In the genomic region with DNA sequence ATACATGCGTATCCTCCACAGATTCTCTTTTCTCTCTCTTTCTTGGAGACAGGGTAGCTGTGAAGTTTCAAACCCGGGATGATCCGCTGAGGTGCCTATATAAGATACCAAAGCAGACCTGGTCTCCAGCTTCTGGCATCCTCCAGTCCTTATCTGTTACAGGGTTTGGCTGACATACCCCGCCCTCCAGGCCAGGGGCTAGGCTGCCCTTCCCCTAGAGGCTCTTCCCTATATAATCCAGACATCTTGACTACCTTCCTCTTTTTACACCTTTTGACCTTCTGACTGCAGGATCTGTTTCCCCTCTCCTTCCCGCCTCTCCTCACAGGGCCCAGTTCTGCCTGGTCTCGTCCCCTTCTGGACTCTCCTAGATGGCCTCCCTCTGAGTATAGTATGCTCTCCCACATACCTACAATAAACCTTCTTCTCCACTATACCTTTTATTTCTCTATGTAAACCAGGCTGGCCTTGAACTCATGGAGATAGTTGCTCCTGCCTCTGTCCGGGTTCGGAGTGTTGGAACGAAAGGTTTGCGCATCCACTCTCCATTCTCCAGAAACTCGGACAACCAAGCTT, we compare ENCODE assay signal across 8 mouse cellular contexts. TPM values are rescaled to one million over a fixed set of nuclear protein-coding genes. Genes with fewer than 3 reads are reported as not detected.
DNase-seq lines count a peak whose midpoint lies in the region; ATAC-seq and TF ChIP-seq lines count a peak whose summit lies in the region.

No protein-coding gene starts in this region.

- TF ChIP-seq RAD21 in CH12.LX (IDR thresholded peaks at IDR 0.05; ENCODE audit: low read depth, low read length): no peak

- H3K27ac ChIP-seq in CH12.LX (ENCODE audit: insufficient read depth, low read depth): no peak overlapping the region
- peak overlapping the region; percentile 88 for H3K27ac ChIP-seq in forebrain, embryonic 15.5 days (replicated peaks)
- peak overlapping the region; percentile 95 for H3K27ac ChIP-seq in liver, embryonic 13.5 days

- in situ Hi-C loops in CH12.LX (cut with MboI; ENCODE audit: low pct_ligation_motif_present, low pct_unique_long_range_greater_than_20kb, low sequenced_read_pairs): no loop called here

- no peak for TF ChIP-seq CTCF in CH12.LX (conservative IDR thresholded peaks at IDR 0.05 in 1 of 2, IDR thresholded peaks at IDR 0.05 in 1 of 2; ENCODE audit: low read depth in 2 of 2, low read length in 2 of 2)

- H3K4me1 ChIP-seq in CH12.LX (ENCODE audit: control insufficient read depth in 1 of 2, insufficient read depth in 2 of 2): peaks cover 4 to 36% of the 10 kb centered on the region in 2 experiments; a peak in 3 of 4 replicates
- peaks cover 34% of the 10 kb centered on the region for H3K4me1 ChIP-seq in forebrain, embryonic 15.5 days
- H3K4me1 ChIP-seq in liver, embryonic 13.5 days (replicated peaks): peaks cover 53% of the 10 kb centered on the region

- dilution Hi-C loops in CH12.LX (cut with MboI; ENCODE audit: extremely low pct_ligation_motif_present, extremely low pct_unique_long_range_greater_than_20kb, low sequenced_read_pairs): no loop called here

- WGBS in forebrain, embryonic 15.5 days: 24% methylated on average over 11 of the region's 11 CpGs
- WGBS in liver, embryonic 13.5 days (ENCODE audit: insufficient replicate concordance): 9% methylated on average over 11 of the region's 11 CpGs

- H3K9me3 ChIP-seq in CH12.LX (replicated peaks; ENCODE audit: low read length): no peaks in the 10 kb centered on the region
- no peaks in the 10 kb centered on the region for H3K9me3 ChIP-seq in forebrain, embryonic 15.5 days
- H3K9me3 ChIP-seq in liver, embryonic 13.5 days (replicated peaks): no peaks in the 10 kb centered on the region

- no peak for TF ChIP-seq POLR2A in CH12.LX (IDR thresholded peaks at IDR 0.05; ENCODE audit: low read depth, low read length)

- H3K27me3 ChIP-seq in CH12.LX (replicated peaks): no peaks in the 10 kb centered on the region
- no peaks in the 10 kb centered on the region for H3K27me3 ChIP-seq in forebrain, embryonic 15.5 days
- no peaks in the 10 kb centered on the region for H3K27me3 ChIP-seq in liver, embryonic 13.5 days

- H3K9ac ChIP-seq in CH12.LX (ENCODE audit: insufficient read depth, low read depth): peak overlapping the region; percentile 68
- peak overlapping the region; percentile 94 for H3K9ac ChIP-seq in forebrain, embryonic 15.5 days (replicated peaks)
- H3K9ac ChIP-seq in liver, embryonic 13.5 days: peak overlapping the region; percentile 99

- no peak for TF ChIP-seq EP300 in CH12.LX (IDR thresholded peaks at IDR 0.05; ENCODE audit: low read length)

- H3K79me2 ChIP-seq in CH12.LX (replicated peaks; ENCODE audit: control insufficient read depth, extremely low read depth, insufficient read depth, poor library complexity, severe bottlenecking): peaks cover 42% of the 10 kb centered on the region

- peak; percentile 71 for ATAC-seq in forebrain, embryonic 15.5 days (replicated peaks)
- peak; percentile 85 for ATAC-seq in liver, embryonic 13.5 days (ENCODE audit: low read depth)

- H3K4me3 ChIP-seq in CH12.LX (replicated peaks in 1 of 3; ENCODE audit: low read depth in 2 of 3, low read length in 2 of 3, poor library complexity in 1 of 3): peak overlapping the region; percentile 87 to 100 (median 91)
- H3K4me3 ChIP-seq in forebrain, embryonic 15.5 days: peak overlapping the region; percentile 98
- peak overlapping the region; percentile 96 for H3K4me3 ChIP-seq in liver, embryonic 13.5 days (replicated peaks)

- H3K36me3 ChIP-seq in CH12.LX (replicated peaks in 1 of 2; ENCODE audit: control insufficient read depth in 1 of 2, insufficient read depth in 1 of 2, low read length in 1 of 2): peaks cover 13 to 27% of the 10 kb centered on the region in 2 experiments
- H3K36me3 ChIP-seq in forebrain, embryonic 15.5 days: peaks cover 13% of the 10 kb centered on the region
- peaks cover 22% of the 10 kb centered on the region for H3K36me3 ChIP-seq in liver, embryonic 13.5 days

- DNase-seq in embryo, embryonic 11 days: peak; percentile 10
- DNase-seq in embryo, embryonic 10 days (ENCODE audit: low spot score): no peak
- no peak for DNase-seq in CH12.LX (ENCODE audit: extremely low read depth)
- peak; percentile 68 for DNase-seq in liver, embryonic 13.5 days
- peak; percentile 13 to 19 for DNase-seq in spleen, postnatal 14 days (ENCODE audit: low spot score in 2 of 2)
- DNase-seq in right cerebral cortex, adult 18-20 months: no peak
- no peak for DNase-seq in kidney, adult 8-10 months

- peak overlapping the region; percentile 27 for H3K4me2 ChIP-seq in CH12.LX (ENCODE audit: insufficient read depth, low read depth, poor library complexity, severe bottlenecking)
- peak overlapping the region; percentile 73 for H3K4me2 ChIP-seq in forebrain, embryonic 15.5 days (replicated peaks)
- peak overlapping the region; percentile 86 for H3K4me2 ChIP-seq in liver, embryonic 13.5 days

TF ChIP-seq in CH12.LX, 34 proteins besides CTCF, POLR2A, EP300 and RAD21:
- no peak for TF ChIP-seq MAX (IDR thresholded peaks at IDR 0.05; ENCODE audit: low read length)
- TF ChIP-seq ETS1 (conservative IDR thresholded peaks at IDR 0.05; ENCODE audit: low read depth, low read length): no peak
- TF ChIP-seq MAZ (IDR thresholded peaks at IDR 0.05; ENCODE audit: low read depth, low read length): no peak
- no peak for TF ChIP-seq MEF2A (IDR thresholded peaks at IDR 0.05; ENCODE audit: borderline replicate concordance, low read depth, low read length)
- no peak for TF ChIP-seq CHD1 (IDR thresholded peaks at IDR 0.05; ENCODE audit: low read depth, low read length)

RNA-seq across cellular contexts. Expression of a gene that starts 0.6 kb away (rescaled TPM):
- 73.4 and 82.8 TPM in 2 replicates for total RNA-seq in CH12.LX (2012; rRNA removed)
- total RNA-seq in CH12.LX (2014; rRNA removed): 117 and 121 TPM in 2 replicates
- 112 and 130 TPM in 2 replicates for polyA plus RNA-seq in CH12.LX (2012; ENCODE audit: insufficient read length, low read depth)
- 200 and 204 TPM in 2 replicates for polyA plus RNA-seq in forebrain, embryonic 15.5 days (2015; fragmentation: Nextera tagmentation; extraction: Ambion mirVana)
- polyA plus RNA-seq in liver, embryonic 13.5 days (2015; fragmentation: Nextera tagmentation; extraction: Ambion mirVana): 130 and 143 TPM in 2 replicates

RNA-seq across cellular contexts. Expression of a gene that starts 14.6 kb away (rescaled TPM):
- total RNA-seq in CH12.LX (2012; rRNA removed): 6.2 and 7.3 TPM in 2 replicates
- 11.7 and 14.4 TPM in 2 replicates for total RNA-seq in CH12.LX (2014; rRNA removed)
- 27.0 and 34.0 TPM in 2 replicates for polyA plus RNA-seq in CH12.LX (2012; ENCODE audit: insufficient read length, low read depth)
- polyA plus RNA-seq in forebrain, embryonic 15.5 days (2015; fragmentation: Nextera tagmentation; extraction: Ambion mirVana): 33.6 and 36.6 TPM in 2 replicates
- polyA plus RNA-seq in liver, embryonic 13.5 days (2015; fragmentation: Nextera tagmentation; extraction: Ambion mirVana): 13.0 and 19.0 TPM in 2 replicates

RNA-seq across cellular contexts. Expression of a gene that starts 14.7 kb away (rescaled TPM):
- total RNA-seq in CH12.LX (2012; rRNA removed) (33.7 and 36.9 TPM in 2 replicates), CH12.LX (2014; rRNA removed) (31.4 and 31.8 TPM in 2 replicates)
- 36.1 and 38.2 TPM in 2 replicates for polyA plus RNA-seq in CH12.LX (2012; ENCODE audit: insufficient read length, low read depth)
- 60.5 and 64.3 TPM in 2 replicates for polyA plus RNA-seq in forebrain, embryonic 15.5 days (2015; fragmentation: Nextera tagmentation; extraction: Ambion mirVana)
- polyA plus RNA-seq in liver, embryonic 13.5 days (2015; fragmentation: Nextera tagmentation; extraction: Ambion mirVana): 40.4 and 41.5 TPM in 2 replicates

RNA-seq across cellular contexts. Expression of a gene that starts 22.4 kb away (rescaled TPM):
- 546 and 673 TPM in 2 replicates for total RNA-seq in CH12.LX (2012; rRNA removed)
- 203 and 257 TPM in 2 replicates for total RNA-seq in CH12.LX (2014; rRNA removed)
- polyA plus RNA-seq in CH12.LX (2012; ENCODE audit: insufficient read length, low read depth): 612 and 618 TPM in 2 replicates
- 968 and 991 TPM in 2 replicates for polyA plus RNA-seq in forebrain, embryonic 15.5 days (2015; fragmentation: Nextera tagmentation; extraction: Ambion mirVana)
- 735 and 795 TPM in 2 replicates for polyA plus RNA-seq in liver, embryonic 13.5 days (2015; fragmentation: Nextera tagmentation; extraction: Ambion mirVana)

RNA-seq across cellular contexts. Expression of a gene that starts 25.5 kb away (rescaled TPM):
- total RNA-seq in CH12.LX (2012; rRNA removed) (312 and 488 TPM in 2 replicates), CH12.LX (2014; rRNA removed) (456 and 502 TPM in 2 replicates)
- polyA plus RNA-seq in CH12.LX (2012; ENCODE audit: insufficient read length, low read depth): 516 and 646 TPM in 2 replicates
- polyA plus RNA-seq in forebrain, embryonic 15.5 days (2015; fragmentation: Nextera tagmentation; extraction: Ambion mirVana): 1,446 and 1,524 TPM in 2 replicates
- polyA plus RNA-seq in liver, embryonic 13.5 days (2015; fragmentation: Nextera tagmentation; extraction: Ambion mirVana): 744 and 768 TPM in 2 replicates

Comparison
In these comparisons a context has a peak if more than half of its experiments do, and no peak if none do; other contexts are left out.
1. DNase-seq: peak in embryo, embryonic 11 days (single experiment), liver, embryonic 13.5 days (single experiment) and spleen, postnatal 14 days (2 of 2); none in embryo, embryonic 10 days (single experiment), CH12.LX (single experiment), right cerebral cortex, adult 18-20 months (single experiment) and kidney, adult 8-10 months (0 of 2).
2. H3K4me2 ChIP-seq: peak in every context shown above with its lines; median percentile 86 in liver, embryonic 13.5 days; 73 in forebrain, embryonic 15.5 days; 27 in CH12.LX.
3. Peak in every context shown above with its lines, with median percentiles within 50 percentile points of each other: H3K4me3 ChIP-seq and H3K9ac ChIP-seq.